ENCODE assay signal across 8 mouse cellular contexts in the genomic region with DNA sequence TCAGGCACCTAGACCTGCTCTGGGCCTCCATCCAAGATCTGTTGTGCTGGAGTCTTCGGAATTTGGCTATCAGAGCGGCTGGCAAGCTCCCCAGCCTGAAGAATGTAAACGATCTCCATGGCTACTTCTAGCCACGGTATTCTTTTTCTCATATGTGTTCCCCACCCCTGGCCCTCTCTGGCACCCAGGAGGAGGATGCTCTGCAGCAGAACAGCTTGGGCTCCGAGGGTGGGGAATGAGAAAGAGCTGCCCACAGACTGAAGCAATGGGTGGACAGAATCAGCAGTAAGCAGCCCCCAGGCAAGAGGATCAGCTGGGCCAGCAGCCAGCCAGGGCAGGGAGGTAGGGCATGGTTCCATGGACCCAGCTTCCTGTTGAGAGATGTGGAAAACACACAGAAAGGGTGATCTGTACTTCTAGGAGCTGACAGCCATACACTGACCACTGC.
A peak's percentile ranks its signal among the peaks of the same experiment; 100 is the strongest.
DNase-seq lines count a peak whose midpoint lies in the region; ATAC-seq and TF ChIP-seq lines count a peak whose summit lies in the region.

No protein-coding gene starts in this region.

- H3K4me2 ChIP-seq in forebrain, postnatal 0 days (ENCODE audit: low read depth) = no peak overlapping the region; the same call in 1 of the 2 replicates
- H3K4me2 ChIP-seq in hindbrain, embryonic 14.5 days (replicated peaks) = no peak overlapping the region
- peak overlapping the region; percentile 32 for H3K4me2 ChIP-seq in limb, embryonic 14.5 days (replicated peaks; ENCODE audit: low read depth, low read length, severe bottlenecking)

- peaks cover 7% of the 10 kb centered on the region; the same call in 1 of the 2 replicates for H3K4me1 ChIP-seq in forebrain, postnatal 0 days (ENCODE audit: insufficient read depth)
- peaks cover 9% of the 10 kb centered on the region; the same call in 1 of the 2 replicates for H3K4me1 ChIP-seq in hindbrain, embryonic 14.5 days (replicated peaks; ENCODE audit: control insufficient read depth, insufficient read depth, low read length)
- peaks cover 18% of the 10 kb centered on the region for H3K4me1 ChIP-seq in limb, embryonic 14.5 days (ENCODE audit: control insufficient read depth, insufficient read depth, low read length)

- no peak overlapping the region for H3K9ac ChIP-seq in forebrain, postnatal 0 days
- H3K9ac ChIP-seq in hindbrain, embryonic 14.5 days = no peak overlapping the region
- no peak overlapping the region for H3K9ac ChIP-seq in limb, embryonic 14.5 days (ENCODE audit: low read depth, low read length, severe bottlenecking)

- H3K36me3 ChIP-seq in forebrain, postnatal 0 days (ENCODE audit: insufficient read depth) = no peaks in the 10 kb centered on the region
- no peaks in the 10 kb centered on the region for H3K36me3 ChIP-seq in hindbrain, embryonic 14.5 days (replicated peaks; ENCODE audit: control insufficient read depth, insufficient read depth)
- H3K36me3 ChIP-seq in limb, embryonic 14.5 days (ENCODE audit: control insufficient read depth, insufficient read depth, low read length) = no peaks in the 10 kb centered on the region

- H3K27me3 ChIP-seq in forebrain, postnatal 0 days (ENCODE audit: insufficient read depth, low read length) = no peaks in the 10 kb centered on the region
- H3K27me3 ChIP-seq in hindbrain, embryonic 14.5 days (ENCODE audit: control insufficient read depth, insufficient read depth, low read length) = no peaks in the 10 kb centered on the region
- no peaks in the 10 kb centered on the region for H3K27me3 ChIP-seq in limb, embryonic 14.5 days (ENCODE audit: control insufficient read depth, insufficient read depth, low read length)

- H3K27ac ChIP-seq in forebrain, postnatal 0 days (ENCODE audit: low read depth, low read length) = peak overlapping the region; percentile 21; the same call in 1 of the 2 replicates
- peak overlapping the region; percentile 59 for H3K27ac ChIP-seq in hindbrain, embryonic 14.5 days
- H3K27ac ChIP-seq in limb, embryonic 14.5 days (replicated peaks; ENCODE audit: low read depth, low read length) = peak overlapping the region; percentile 75

- no peak for TF ChIP-seq CTCF in forebrain, postnatal 0 days (IDR thresholded peaks at IDR 0.05; ENCODE audit: low read depth)

- H3K9me3 ChIP-seq in forebrain, postnatal 0 days (ENCODE audit: low read length) = no peaks in the 10 kb centered on the region
- no peaks in the 10 kb centered on the region for H3K9me3 ChIP-seq in hindbrain, embryonic 14.5 days (ENCODE audit: control insufficient read depth, low read length)
- no peaks in the 10 kb centered on the region for H3K9me3 ChIP-seq in limb, embryonic 14.5 days (ENCODE audit: control insufficient read depth, low read length)

- DNase-seq in urinary bladder, adult 18-20 months (ENCODE audit: low spot score in 2 of 2) = peak; percentile 3 to 31
- DNase-seq in urinary bladder, adult 2 months (ENCODE audit: low spot score) = no peak
- peak; percentile 55 for DNase-seq in forebrain, postnatal 0 days
- peak; percentile 59 for DNase-seq in hindbrain, embryonic 14.5 days (ENCODE audit: low spot score)
- peak; percentile 82 for DNase-seq in limb, embryonic 14.5 days (ENCODE audit: low spot score)
- peak; percentile 43 for DNase-seq in right cerebral cortex, adult 18-20 months
- no peak for DNase-seq in embryo, embryonic 10.5 days (ENCODE audit: low spot score)
- DNase-seq in embryo, embryonic 9.5 days (ENCODE audit: extremely low spot score) = no peak

- TF ChIP-seq POLR2A in limb, embryonic 14.5 days (IDR thresholded peaks at IDR 0.05; ENCODE audit: borderline replicate concordance, extremely low read depth, insufficient read depth, insufficient read length) = no peak

- whole genome bisulfite sequencing in forebrain, postnatal 0 days = 13% methylated on average over 5 of the region's 5 CpGs
- 33% methylated on average over 5 of the region's 5 CpGs for WGBS in hindbrain, embryonic 14.5 days
- 14% methylated on average over 5 of the region's 5 CpGs for WGBS in limb, embryonic 14.5 days

- ATAC-seq in forebrain, postnatal 0 days = peak; percentile 49
- ATAC-seq in hindbrain, embryonic 14.5 days (ENCODE audit: low FRiP score) = peak; percentile 77
- peak; percentile 41; the same call in 1 of the 2 replicates for ATAC-seq in limb, embryonic 14.5 days (ENCODE audit: low FRiP score, low read depth)

- no peak overlapping the region for H3K4me3 ChIP-seq in forebrain, postnatal 0 days (ENCODE audit: low read depth, low read length)
- no peak overlapping the region for H3K4me3 ChIP-seq in hindbrain, embryonic 14.5 days (replicated peaks; ENCODE audit: low read length)
- no peak overlapping the region for H3K4me3 ChIP-seq in limb, embryonic 14.5 days (replicated peaks; ENCODE audit: low read length)

Comparison
In these comparisons a context has a peak if more than half of its experiments do, and no peak if none do; other contexts are left out.
1. DNase-seq: peak in urinary bladder, adult 18-20 months (2 of 2), forebrain, postnatal 0 days (single experiment), hindbrain, embryonic 14.5 days (single experiment), limb, embryonic 14.5 days (single experiment) and right cerebral cortex, adult 18-20 months (single experiment); none in urinary bladder, adult 2 months (single experiment), embryo, embryonic 10.5 days (single experiment) and embryo, embryonic 9.5 days (single experiment).
2. H3K27ac ChIP-seq: peak in every context shown above with its lines; median percentile 75 in limb, embryonic 14.5 days; 59 in hindbrain, embryonic 14.5 days; 21 in forebrain, postnatal 0 days.
3. Peak in every context shown above with its lines, with median percentiles within 50 percentile points of each other: ATAC-seq.